8 mouse cellular contexts compared by ENCODE assay signal in genomic region chr6:50111111-50111655, GRCm38 (mm10). TPM values are rescaled to one million over a fixed set of nuclear protein-coding genes. Genes with fewer than 3 reads are reported as not detected.
DNase-seq lines count a peak whose midpoint lies in the region; ATAC-seq and TF ChIP-seq lines count a peak whose summit lies in the region.

No protein-coding gene starts in this region.

- peaks cover 23% of the 10 kb centered on the region for H3K4me1 ChIP-seq in kidney, embryonic 15.5 days
- H3K4me1 ChIP-seq in hindbrain, embryonic 15.5 days (replicated peaks) = peaks cover 32% of the 10 kb centered on the region
- peaks cover 4% of the 10 kb centered on the region; the same call in 1 of the 2 replicates for H3K4me1 ChIP-seq in midbrain, postnatal 0 days (ENCODE audit: insufficient read depth, low read length)

- peak overlapping the region; percentile 91 for H3K4me3 ChIP-seq in kidney, embryonic 15.5 days (replicated peaks)
- H3K4me3 ChIP-seq in hindbrain, embryonic 15.5 days = peak overlapping the region; percentile 96
- peak overlapping the region; percentile 92 for H3K4me3 ChIP-seq in midbrain, postnatal 0 days (ENCODE audit: low read depth, low read length)

- no peak for TF ChIP-seq CTCF in brain, embryonic 14.5 days (IDR thresholded peaks at IDR 0.05; ENCODE audit: borderline replicate concordance, extremely low read depth, insufficient read depth, insufficient read length)
- no peak for TF ChIP-seq CTCF in midbrain, postnatal 0 days (IDR thresholded peaks at IDR 0.05)

- no peak for ATAC-seq in kidney, embryonic 15.5 days (replicated peaks; ENCODE audit: low FRiP score)
- no peak for ATAC-seq in hindbrain, embryonic 15.5 days (ENCODE audit: low FRiP score, low read depth)
- ATAC-seq in midbrain, postnatal 0 days (ENCODE audit: low FRiP score) = no peak

- DNase-seq in kidney, postnatal 25 days = no peak
- DNase-seq in brain, embryonic 14.5 days (ENCODE audit: low read depth) = peak; percentile 11
- no peak for DNase-seq in midbrain, postnatal 0 days (ENCODE audit: low spot score)
- no peak for DNase-seq in T-cell, adult 2 months (ENCODE audit: low spot score)
- no peak for DNase-seq in right cerebral cortex, postnatal 10 days (ENCODE audit: low spot score in 2 of 2)
- no peak for DNase-seq in cerebellum, adult 11-12 months

- no peak for TF ChIP-seq POLR2A in brain, embryonic 14.5 days (IDR thresholded peaks at IDR 0.05; ENCODE audit: borderline replicate concordance, extremely low read depth, insufficient read depth, insufficient read length, poor library complexity, severe bottlenecking)

- no peaks in the 10 kb centered on the region for H3K27me3 ChIP-seq in kidney, embryonic 15.5 days
- no peaks in the 10 kb centered on the region for H3K27me3 ChIP-seq in hindbrain, embryonic 15.5 days
- no peaks in the 10 kb centered on the region for H3K27me3 ChIP-seq in midbrain, postnatal 0 days (ENCODE audit: insufficient read depth, low read length)

- H3K27ac ChIP-seq in kidney, embryonic 15.5 days = peak overlapping the region; percentile 93; the same call in 1 of the 2 replicates
- peak overlapping the region; percentile 90 for H3K27ac ChIP-seq in hindbrain, embryonic 15.5 days (replicated peaks)
- no peak overlapping the region for H3K27ac ChIP-seq in midbrain, postnatal 0 days (ENCODE audit: low read depth, low read length)

- H3K9me3 ChIP-seq in kidney, embryonic 15.5 days (replicated peaks) = no peaks in the 10 kb centered on the region
- no peaks in the 10 kb centered on the region for H3K9me3 ChIP-seq in hindbrain, embryonic 15.5 days
- H3K9me3 ChIP-seq in midbrain, postnatal 0 days (ENCODE audit: low read length) = no peaks in the 10 kb centered on the region

- peak overlapping the region; percentile 88 for H3K4me2 ChIP-seq in kidney, embryonic 15.5 days
- peak overlapping the region; percentile 76 for H3K4me2 ChIP-seq in hindbrain, embryonic 15.5 days
- H3K4me2 ChIP-seq in midbrain, postnatal 0 days (ENCODE audit: low read depth, low read length, poor library complexity, severe bottlenecking) = peak overlapping the region; percentile 75

- peak overlapping the region; percentile 93 for H3K9ac ChIP-seq in kidney, embryonic 15.5 days
- peak overlapping the region; percentile 91 for H3K9ac ChIP-seq in hindbrain, embryonic 15.5 days
- H3K9ac ChIP-seq in midbrain, postnatal 0 days (replicated peaks; ENCODE audit: low read length, poor library complexity, severe bottlenecking) = peak overlapping the region; percentile 67; the same call in 1 of the 2 replicates

- no peaks in the 10 kb centered on the region for H3K36me3 ChIP-seq in kidney, embryonic 15.5 days
- no peaks in the 10 kb centered on the region for H3K36me3 ChIP-seq in hindbrain, embryonic 15.5 days
- H3K36me3 ChIP-seq in midbrain, postnatal 0 days (ENCODE audit: insufficient read depth, low read length) = no peaks in the 10 kb centered on the region

- WGBS in kidney, embryonic 15.5 days = 7% methylated on average over 6 of the region's 6 CpGs
- WGBS in hindbrain, embryonic 15.5 days = 8% methylated on average over 6 of the region's 6 CpGs
- 4% methylated on average over 6 of the region's 6 CpGs for WGBS in midbrain, postnatal 0 days

RNA-seq across cellular contexts. Expression of gene Mpp6, which starts 1.1 kb away (rescaled TPM):
- 98.9 and 104 TPM in 2 replicates for polyA plus RNA-seq in kidney, embryonic 15.5 days (2015; fragmentation: Nextera tagmentation; extraction: Ambion mirVana)
- polyA plus RNA-seq in brain, embryonic 14.5 days (2012; rRNA removed) = 19.5 and 22.0 TPM in 2 replicates
- 58.3 and 64.3 TPM in 2 replicates for polyA plus RNA-seq in hindbrain, embryonic 15.5 days (2015; fragmentation: Nextera tagmentation; extraction: Ambion mirVana)
- total RNA-seq in midbrain, postnatal 0 days (2014; rRNA removed) = 53.9 and 67.9 TPM in 2 replicates
- polyA plus RNA-seq in midbrain, postnatal 0 days (2015; fragmentation: Nextera tagmentation; extraction: Ambion mirVana) = 46.7 and 56.1 TPM in 2 replicates
